Mouse (Mus musculus) neural tube, embryonic 11.5 days (tissue): Measurements from ENCODE around the gene Olfr615. TPM values are rescaled to one million over a fixed set of nuclear protein-coding genes. Genes with fewer than 3 reads are reported as not detected.
"Not testable (repeated sequence)": the region's sequence is repeated elsewhere in the genome, so short reads cannot be mapped to it uniquely, and the experiment has no call there.

Source experiments
- ATAC-seq: fragments of 200-750 bp; cut with Nextera tagmentation; 2 replicates; pipeline ENCODE4 v1.8.0; 2017; ENCODE audit warnings: moderate number of reproducible peaks, mild to moderate bottlenecking, moderate TSS enrichment, moderate library complexity; ENCODE audit not compliant: insufficient read depth, low FRiP score, low TSS enrichment
- DNase-seq: peaks from one replicate; pipeline ENCODE4 v3.0.0-alpha.2; 2015; ENCODE audit warnings: low spot score
- H3K27ac ChIP-seq: fragments of 300-500 bp; sonication (generic); 2 replicates; pipeline ENCODE4 v1.5.1; 2014; ENCODE audit warnings: low read depth, mild to moderate bottlenecking, low read length
- H3K27me3 ChIP-seq: fragments of 300-500 bp; sonication (generic); 2 replicates; pipeline ENCODE4 v1.6.1; 2014; ENCODE audit warnings: mild to moderate bottlenecking, low read length, mixed read lengths; ENCODE audit not compliant: control insufficient read depth, insufficient read depth
- H3K36me3 ChIP-seq: fragments of 300-500 bp; sonication (generic); 2 replicates; pipeline ENCODE4 v1.6.1; 2014; ENCODE audit warnings: mild to moderate bottlenecking, low read length, moderate library complexity, mixed read lengths; ENCODE audit not compliant: control insufficient read depth, insufficient read depth
- H3K4me1 ChIP-seq: fragments of 300-500 bp; sonication (generic); 2 replicates; pipeline ENCODE4 v1.6.1; 2014; ENCODE audit warnings: low read length, mixed read lengths; ENCODE audit not compliant: control insufficient read depth, insufficient read depth
- H3K4me2 ChIP-seq: fragments of 300-500 bp; sonication (generic); 2 replicates; pipeline ENCODE4 v1.6.1; 2014; ENCODE audit warnings: low read depth, mild to moderate bottlenecking, moderate library complexity
- H3K4me3 ChIP-seq: fragments of 300-500 bp; sonication (generic); 2 replicates; pipeline ENCODE4 v1.5.1; 2014; ENCODE audit warnings: low read depth, low read length
- H3K9ac ChIP-seq: fragments of 300-500 bp; sonication (generic); 2 replicates; pipeline ENCODE4 v1.6.1; 2014; ENCODE audit warnings: mild to moderate bottlenecking, low read length
- H3K9me3 ChIP-seq: fragments of 300-500 bp; sonication (generic); 2 replicates; pipeline ENCODE4 v1.6.1; 2016; ENCODE audit warnings: low read length; ENCODE audit not compliant: control insufficient read depth
- WGBS: fragments of 180-500 bp; shearing (Covaris S2); extraction: QIAGEN DNeasy Blood & Tissue Kit; methylation state at CpG from one replicate; pipeline ENCODE4 v1.1.7; 2014; 5-methylcytosine and 5-hydroxymethylcytosine counted together
- polyA plus RNA-seq: library from polyadenylated mRNA; unstranded; fragments of >200 nt; fragmentation: Nextera tagmentation; extraction: Ambion mirVana; gene quantifications from 2 replicates; pipeline ENCODE4 v1.2.1, GENCODE M21; 2014

Olfr615 gene
- not detected in 2 replicates for polyA plus RNA-seq

- 91% methylated on average over 2 of the region's 2 CpGs for WGBS
Observed at GRCm38 (mm10) chr7:103555779-103556178, at the start of gene Olfr615. Gene Olfr615, plus strand, starts transcription at chr7:103556079.

DNA sequence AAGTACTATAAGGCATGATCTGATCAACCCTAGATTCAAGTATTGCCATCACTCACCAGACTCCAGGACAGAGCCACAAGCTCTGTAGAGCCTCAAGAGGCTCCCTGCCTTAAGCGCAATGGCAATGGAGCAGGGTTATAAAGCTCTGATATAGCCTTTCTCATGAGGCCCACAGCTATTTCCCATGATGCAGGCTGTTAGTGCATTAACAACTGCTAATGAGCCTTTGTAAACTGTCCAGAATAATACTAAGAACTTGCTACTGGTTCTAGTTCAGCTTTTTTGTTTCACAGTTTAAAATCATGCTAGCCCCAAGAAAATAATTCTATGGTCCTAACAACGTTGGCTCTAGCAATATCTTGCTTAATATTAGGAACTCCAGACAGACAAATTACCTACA, 43.9 kb upstream of the Olfr615 start, which contains the start of gene Olfr610:
Gene Olfr610 (minus strand): TSS at position 101 of the 400 bp plus-strand sequence.
- H3K9me3 ChIP-seq: no peaks in the 10 kb centered on the region
- no peak within 1 kb of the TSS for H3K9ac ChIP-seq
- H3K4me2 ChIP-seq: no peak within 1 kb of the TSS
- DNase-seq: no peak
- WGBS: 88% methylated on average over 2 of the region's 2 CpGs
- H3K4me3 ChIP-seq: no peak within 1 kb of the TSS
- no peaks in the 10 kb centered on the region for H3K36me3 ChIP-seq
- no peaks in the 10 kb centered on the region for H3K27me3 ChIP-seq
- H3K4me1 ChIP-seq: no peaks in the 10 kb centered on the region
- ATAC-seq: no peak
- no peak within 1 kb of the TSS for H3K27ac ChIP-seq

More at GRCm38 (mm10) chr7:103555779-103556178, at the start of gene Olfr615:
- H3K27me3 ChIP-seq: no peaks in the 10 kb centered on the region
- ATAC-seq: no peak
- no peaks in the 10 kb centered on the region for H3K4me1 ChIP-seq
- H3K9me3 ChIP-seq: no peaks in the 10 kb centered on the region
- H3K36me3 ChIP-seq: no peaks in the 10 kb centered on the region
- no peak within 1 kb of the TSS for H3K4me2 ChIP-seq
- no peak within 1 kb of the TSS for H3K4me3 ChIP-seq
- H3K9ac ChIP-seq: no peak within 1 kb of the TSS
- no peak for DNase-seq
- no peak within 1 kb of the TSS for H3K27ac ChIP-seq

DNA sequence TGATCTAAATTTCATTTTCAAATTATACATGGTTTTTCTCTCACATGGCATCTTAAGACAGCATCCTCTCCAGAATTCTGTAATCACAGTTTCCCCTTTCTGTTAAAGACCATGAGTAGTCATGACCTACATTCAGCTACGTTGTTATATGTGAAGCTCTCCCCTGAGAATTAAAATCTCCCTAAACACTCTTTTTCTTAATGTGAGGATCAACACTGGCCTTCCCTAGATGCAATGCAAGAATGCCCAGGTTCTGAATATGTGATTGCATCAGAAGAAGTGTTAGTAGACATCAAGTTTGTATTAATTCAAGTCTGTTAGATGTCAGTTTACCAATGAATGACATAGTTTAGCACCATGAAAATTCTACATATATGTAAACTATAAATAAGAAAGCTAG, 35.1 kb upstream of the Olfr615 start, which contains the start of gene Olfr611:
Gene Olfr611 (minus strand): TSS at position 101 of the 400 bp plus-strand sequence.
- H3K27ac ChIP-seq, H3K27me3 ChIP-seq, H3K4me2 ChIP-seq, H3K36me3 ChIP-seq, DNase-seq, H3K9me3 ChIP-seq, H3K9ac ChIP-seq, H3K4me1 ChIP-seq, ATAC-seq, H3K4me3 ChIP-seq: not testable (repeated sequence)
- 70% methylated on average over 1 of the region's 1 CpGs for WGBS

DNA sequence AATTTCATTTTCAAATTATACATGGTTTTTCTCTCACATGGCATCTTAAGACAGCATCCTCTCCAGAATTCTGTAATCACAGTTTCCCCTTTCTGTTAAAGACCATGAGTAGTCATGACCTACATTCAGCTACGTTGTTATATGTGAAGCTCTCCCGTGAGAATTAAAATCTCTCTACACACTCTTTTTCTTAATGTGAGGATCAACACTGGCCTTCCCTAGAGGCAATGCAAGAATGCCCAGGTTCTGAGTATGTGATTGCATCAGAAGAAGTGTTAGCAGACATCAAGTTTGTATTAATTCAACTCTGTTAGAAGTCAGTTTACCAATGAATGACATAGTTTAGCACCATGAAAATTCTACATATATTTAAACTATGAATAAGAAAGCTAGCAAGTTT, 13.3 kb upstream of the Olfr615 start, which contains the start of gene Olfr612:
Gene Olfr612 (minus strand): TSS at position 101 of the 400 bp plus-strand sequence.
- H3K27ac ChIP-seq, H3K4me2 ChIP-seq, H3K27me3 ChIP-seq, H3K4me3 ChIP-seq, H3K36me3 ChIP-seq, H3K9me3 ChIP-seq, H3K4me1 ChIP-seq, ATAC-seq, H3K9ac ChIP-seq, DNase-seq: not testable (repeated sequence)
- WGBS: 91% methylated on average over 2 of the region's 2 CpGs

DNA sequence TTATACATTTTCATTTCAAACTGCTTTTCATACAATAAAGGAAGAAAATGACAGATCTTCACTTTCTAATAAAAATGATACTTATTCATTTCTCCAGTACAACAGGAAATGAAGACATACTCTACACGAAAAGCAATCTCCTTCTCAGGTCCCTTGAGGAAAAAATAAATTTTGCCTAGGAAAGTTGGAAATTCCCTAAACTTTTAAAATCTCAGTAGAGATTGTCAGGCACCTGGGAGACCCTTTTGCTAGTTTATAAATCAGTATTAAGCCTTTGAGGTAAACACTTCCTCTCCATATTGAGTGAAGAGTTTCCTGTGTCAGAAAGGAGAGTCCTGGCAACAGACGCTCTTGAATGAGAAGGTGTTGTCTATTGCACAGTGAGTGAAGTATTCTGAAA, 8.1 kb upstream of the Olfr615 start, which contains the start of gene Olfr613:
Gene Olfr613 (plus strand): TSS at position 301 of the 400 bp plus-strand sequence.
- no peak for ATAC-seq
- no peaks in the 10 kb centered on the region for H3K36me3 ChIP-seq
- no peak for DNase-seq
- WGBS: 87% methylated on average over 2 of the region's 2 CpGs
- H3K4me3 ChIP-seq: no peak within 1 kb of the TSS
- H3K4me1 ChIP-seq: no peaks in the 10 kb centered on the region
- no peak within 1 kb of the TSS for H3K4me2 ChIP-seq
- no peaks in the 10 kb centered on the region for H3K27me3 ChIP-seq
- H3K9me3 ChIP-seq: no peaks in the 10 kb centered on the region
- H3K9ac ChIP-seq: no peak within 1 kb of the TSS
- H3K27ac ChIP-seq: no peak within 1 kb of the TSS

DNA sequence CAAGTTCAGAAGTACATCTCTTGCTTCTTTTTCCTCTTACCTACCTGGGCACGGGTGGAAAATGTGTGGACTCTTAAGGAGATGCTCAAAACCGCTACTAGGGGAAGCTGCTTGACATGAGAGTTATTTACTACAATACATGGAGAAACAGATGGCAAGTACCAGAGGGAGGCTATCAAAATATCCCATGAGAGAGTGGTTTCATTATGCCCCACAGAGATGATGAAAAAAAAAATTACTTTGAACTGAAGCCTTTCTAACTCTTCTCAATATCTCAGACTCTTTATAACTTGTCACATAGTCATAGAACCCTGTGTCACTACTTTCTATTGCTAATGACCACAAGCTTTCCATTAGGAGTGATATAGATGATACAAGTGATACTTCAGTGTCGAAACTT, 13.2 kb downstream of the Olfr615 start, which contains the start of gene Olfr616:
Gene Olfr616 (minus strand): TSS at position 101 of the 400 bp plus-strand sequence.
- no peak within 1 kb of the TSS for H3K4me3 ChIP-seq
- H3K27me3 ChIP-seq: no peaks in the 10 kb centered on the region
- ATAC-seq: no peak
- H3K36me3 ChIP-seq: no peaks in the 10 kb centered on the region
- H3K4me1 ChIP-seq: no peaks in the 10 kb centered on the region
- no peak for DNase-seq
- H3K9me3 ChIP-seq: no peaks in the 10 kb centered on the region
- 84% methylated on average over 3 of the region's 3 CpGs for WGBS
- no peak within 1 kb of the TSS for H3K27ac ChIP-seq
- H3K9ac ChIP-seq: no peak within 1 kb of the TSS
- no peak within 1 kb of the TSS for H3K4me2 ChIP-seq

GRCm38 (mm10) chr7:103572761-103573160, 16.9 kb downstream of the Olfr615 start, which contains the start of gene Olfr617:
Gene Olfr617, plus strand, starts transcription at chr7:103573061.
- no peaks in the 10 kb centered on the region for H3K4me1 ChIP-seq
- H3K4me3 ChIP-seq: no peak within 1 kb of the TSS
- no peaks in the 10 kb centered on the region for H3K36me3 ChIP-seq
- DNase-seq (no peak), ATAC-seq (no peak)
- no peak within 1 kb of the TSS for H3K9ac ChIP-seq
- 91% methylated on average over 1 of the region's 1 CpGs for WGBS
- H3K27me3 ChIP-seq: no peaks in the 10 kb centered on the region
- H3K4me2 ChIP-seq: no peak within 1 kb of the TSS
- no peak within 1 kb of the TSS for H3K27ac ChIP-seq
- H3K9me3 ChIP-seq: no peaks in the 10 kb centered on the region

DNA sequence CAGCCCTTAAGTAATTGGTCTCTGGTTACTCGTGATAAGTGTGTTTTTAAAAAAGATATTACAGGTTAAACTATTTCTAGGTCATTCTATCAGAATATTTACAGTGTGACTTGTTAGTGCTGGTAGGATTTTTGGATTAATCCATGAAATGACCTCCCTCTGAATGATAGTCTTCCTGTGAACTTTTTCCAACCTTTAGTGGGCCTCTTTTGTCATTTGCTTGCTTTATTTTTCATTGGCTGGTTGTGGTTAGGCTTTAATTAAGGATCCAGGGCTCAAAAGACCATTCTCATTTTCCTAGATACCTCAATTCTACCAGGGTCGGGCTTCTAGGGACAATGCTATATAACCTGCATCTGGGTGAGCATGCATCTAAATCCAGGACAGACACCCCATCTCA, 33.9 kb downstream of the Olfr615 start, which contains the start of gene Olfr618:
Gene Olfr618 (plus strand): TSS at position 301 of the 400 bp plus-strand sequence.
- H3K9ac ChIP-seq: no peak within 1 kb of the TSS
- DNase-seq (no peak), ATAC-seq (no peak)
- H3K4me2 ChIP-seq: no peak within 1 kb of the TSS
- 71% methylated on average over 2 of the region's 2 CpGs for WGBS
- H3K36me3 ChIP-seq: no peaks in the 10 kb centered on the region
- H3K27ac ChIP-seq: no peak within 1 kb of the TSS
- H3K9me3 ChIP-seq: no peaks in the 10 kb centered on the region
- no peak within 1 kb of the TSS for H3K4me3 ChIP-seq
- no peaks in the 10 kb centered on the region for H3K4me1 ChIP-seq
- no peaks in the 10 kb centered on the region for H3K27me3 ChIP-seq

DNA sequence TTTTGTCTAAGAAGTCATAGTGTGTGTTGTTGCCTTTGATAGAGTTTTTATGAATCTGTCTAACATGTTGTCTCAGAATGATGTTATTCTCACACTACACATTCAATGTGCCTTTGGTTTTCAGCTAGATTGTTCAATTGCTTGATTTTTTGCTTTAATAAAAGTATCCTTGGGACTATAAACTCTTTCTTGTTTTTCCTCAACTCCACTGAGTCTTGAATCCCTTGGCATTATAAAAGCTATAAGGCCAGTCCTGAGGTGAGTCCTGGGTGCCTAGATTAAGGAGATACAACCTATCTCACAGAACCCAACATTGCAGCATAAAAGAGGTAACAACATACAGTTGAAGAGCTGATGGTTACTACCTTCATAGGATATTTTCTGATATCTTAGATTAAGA, 44.4 kb downstream of the Olfr615 start, which contains the start of gene Olfr619:
Gene Olfr619 (plus strand): TSS at position 301 of the 400 bp plus-strand sequence.
- Histone ChIP-seq H3K36me3 (no peaks in the 10 kb centered on the region), H3K9ac (no peak within 1 kb of the TSS), H3K4me1 (no peaks in the 10 kb centered on the region), H3K9me3 (no peaks in the 10 kb centered on the region), H3K4me2 (no peak within 1 kb of the TSS), H3K27me3 (no peaks in the 10 kb centered on the region), H3K27ac (no peak within 1 kb of the TSS), H3K4me3 (no peak within 1 kb of the TSS)
- DNase-seq: no peak
- no peak for ATAC-seq
